Mouse (Mus musculus) midbrain, embryonic 11.5 days (tissue): ENCODE measurements around the gene Corin. TPM values are rescaled to one million over a fixed set of nuclear protein-coding genes. Genes with fewer than 3 reads are reported as not detected.

Experiments used
- ATAC-seq: fragments of 200-750 bp; cut with Nextera tagmentation; 2 replicates; pipeline ENCODE4 v1.8.0; 2017; ENCODE audit warnings: moderate TSS enrichment, moderate library complexity; ENCODE audit not compliant: low FRiP score
- DNase-seq: peaks from one replicate; pipeline ENCODE4 v3.0.0; 2015; ENCODE audit warnings: low spot score; ENCODE audit errors: missing footprints
- H3K27ac ChIP-seq: fragments of 300-500 bp; sonication (generic); 2 replicates; pipeline ENCODE4 v1.5.1; 2014; ENCODE audit warnings: low read depth, low read length
- H3K27me3 ChIP-seq: fragments of 300-500 bp; sonication (generic); 2 replicates; pipeline ENCODE4 v1.6.1; 2014; ENCODE audit warnings: mild to moderate bottlenecking, low read length, moderate library complexity, mixed read lengths; ENCODE audit not compliant: control insufficient read depth, insufficient read depth
- H3K36me3 ChIP-seq: fragments of 300-500 bp; sonication (generic); 2 replicates; pipeline ENCODE4 v1.6.1; 2014; ENCODE audit warnings: mild to moderate bottlenecking, low read length, moderate library complexity, mixed read lengths; ENCODE audit not compliant: control insufficient read depth, insufficient read depth
- H3K4me1 ChIP-seq: fragments of 300-500 bp; sonication (generic); 2 replicates; pipeline ENCODE4 v1.6.1; 2014; ENCODE audit warnings: low read length; ENCODE audit not compliant: control insufficient read depth, insufficient read depth
- H3K4me2 ChIP-seq: fragments of 300-500 bp; sonication (generic); 2 replicates; pipeline ENCODE4 v1.6.1; 2014; ENCODE audit warnings: mild to moderate bottlenecking, moderate library complexity
- H3K4me3 ChIP-seq: fragments of 300-500 bp; sonication (generic); 2 replicates; pipeline ENCODE4 v1.5.1; 2014; ENCODE audit warnings: low read depth, low read length
- H3K9ac ChIP-seq: fragments of 300-500 bp; sonication (generic); 2 replicates; pipeline ENCODE4 v1.6.1; 2014; ENCODE audit warnings: low read length
- H3K9me3 ChIP-seq: fragments of 300-500 bp; sonication (generic); 2 replicates; pipeline ENCODE4 v1.6.1; 2016; ENCODE audit warnings: low read length; ENCODE audit not compliant: control insufficient read depth
- WGBS: fragments of 180-500 bp; shearing (Covaris S2); extraction: QIAGEN DNeasy Blood & Tissue Kit; methylation state at CpG from one replicate; pipeline ENCODE4 v1.1.7; 2014; 5-methylcytosine and 5-hydroxymethylcytosine counted together
- polyA plus RNA-seq: library from polyadenylated mRNA; unstranded; fragments of >200 nt; fragmentation: Nextera tagmentation; extraction: Ambion mirVana; gene quantifications from 2 replicates; pipeline ENCODE4 v1.2.1, GENCODE M21; 2014

Gene Corin
- polyA plus RNA-seq, 1 experiment from 2014 or later: 7.8 TPM

DNA sequence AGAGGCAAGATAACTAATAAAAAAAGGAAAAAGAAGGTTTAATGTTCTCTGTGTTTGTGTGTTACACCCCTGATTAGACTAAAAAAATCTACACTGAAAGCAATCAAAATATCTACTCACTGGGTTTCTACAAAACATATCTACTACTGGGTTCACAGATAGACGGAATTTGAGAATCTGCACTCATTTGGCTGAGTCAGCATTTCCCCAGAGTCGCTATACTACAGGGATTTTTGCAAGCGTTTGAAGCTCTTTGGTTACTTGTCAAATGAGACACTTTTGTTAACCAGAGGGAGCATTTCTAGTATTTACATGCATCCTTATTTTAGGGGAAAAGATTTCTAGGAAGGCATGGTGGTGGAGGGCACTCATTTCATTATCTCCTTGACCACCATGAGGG is 136.3 kb downstream of the Corin start:
- H3K27me3 ChIP-seq: no peaks in the 10 kb centered on the region
- no peak overlapping the region for H3K4me2 ChIP-seq
- H3K4me1 ChIP-seq: no peaks in the 10 kb centered on the region
- no peaks in the 10 kb centered on the region for H3K36me3 ChIP-seq
- DNase-seq: no peak
- no peak overlapping the region for H3K4me3 ChIP-seq
- H3K27ac ChIP-seq: no peak overlapping the region
- no peak for ATAC-seq
- 93% methylated on average over 3 of the region's 3 CpGs for WGBS
- H3K9ac ChIP-seq: no peak overlapping the region
- H3K9me3 ChIP-seq: no peaks in the 10 kb centered on the region

DNA sequence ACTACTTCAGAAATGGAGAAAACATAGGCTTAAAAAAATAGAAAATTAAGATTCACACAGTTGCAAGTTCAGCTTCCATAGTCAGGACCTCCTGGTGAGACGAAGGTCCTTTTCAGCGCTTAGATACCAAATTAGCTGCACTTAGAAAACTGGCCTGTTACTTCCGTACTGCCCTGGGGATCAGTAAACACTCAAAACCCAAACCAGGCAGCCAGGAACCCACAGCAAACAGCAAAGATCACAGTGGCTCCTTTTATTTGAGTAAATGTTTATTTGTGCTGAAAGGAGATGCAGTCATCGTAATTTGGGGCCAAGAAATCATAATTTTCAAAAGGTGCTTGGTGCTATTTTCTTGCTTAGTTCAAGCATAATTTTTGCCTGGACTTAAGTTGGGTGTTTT is 138.5 kb downstream of the Corin start:
- Histone ChIP-seq H3K9me3 (no peaks in the 10 kb centered on the region), H3K36me3 (no peaks in the 10 kb centered on the region), H3K4me2 (no peak overlapping the region), H3K4me1 (no peaks in the 10 kb centered on the region), H3K9ac (no peak overlapping the region), H3K27me3 (no peaks in the 10 kb centered on the region), H3K4me3 (no peak overlapping the region), H3K27ac (no peak overlapping the region)
- 78% methylated on average over 4 of the region's 4 CpGs for WGBS
- no peak for DNase-seq
- ATAC-seq: no peak

DNA sequence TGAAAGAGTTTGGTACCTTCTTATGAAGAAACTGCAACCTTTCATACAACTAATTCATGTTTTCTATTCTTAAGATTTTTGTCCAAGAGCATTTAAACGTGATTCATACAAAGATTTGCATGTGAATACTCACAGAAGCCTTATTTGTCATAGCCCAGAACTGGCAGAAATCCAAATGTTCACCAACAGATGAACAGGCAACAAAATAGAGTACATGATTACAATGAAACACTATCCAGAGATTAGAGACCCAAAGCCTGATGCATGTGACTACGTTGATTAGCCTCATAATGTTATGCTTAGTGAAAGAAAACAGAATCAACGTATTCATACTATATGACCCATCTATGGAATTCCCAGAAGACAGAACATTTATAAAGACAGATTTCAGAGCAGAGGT is 140.4 kb downstream of the Corin start:
- no peak for DNase-seq
- Histone ChIP-seq H3K9me3 (no peaks in the 10 kb centered on the region), H3K4me1 (no peaks in the 10 kb centered on the region), H3K4me3 (no peak overlapping the region), H3K36me3 (no peaks in the 10 kb centered on the region), H3K27ac (no peak overlapping the region), H3K9ac (no peak overlapping the region), H3K27me3 (no peaks in the 10 kb centered on the region), H3K4me2 (no peak overlapping the region)
- WGBS: 88% methylated on average over 3 of the region's 3 CpGs
- ATAC-seq: no peak

DNA sequence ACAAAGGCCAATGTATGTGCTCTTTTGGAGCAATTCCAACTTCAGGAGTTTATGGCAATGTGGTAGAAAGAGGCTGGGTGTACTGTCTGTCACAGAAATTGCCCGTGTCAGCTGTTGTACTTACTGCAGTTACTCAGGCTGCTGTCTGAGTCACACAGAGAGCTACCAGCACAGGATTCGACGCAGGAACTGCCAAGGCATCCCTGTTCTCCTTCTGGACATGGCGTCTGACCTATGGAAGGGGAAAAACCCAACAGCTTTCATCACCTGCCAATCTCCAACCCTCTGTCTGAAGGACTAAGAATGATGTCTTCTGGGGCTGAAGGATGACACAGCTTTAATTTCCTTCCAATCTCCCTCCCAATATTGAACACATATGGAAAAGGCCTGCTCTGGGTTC is 150.5 kb downstream of the Corin start:
- no peak overlapping the region for H3K4me2 ChIP-seq
- H3K27me3 ChIP-seq: no peaks in the 10 kb centered on the region
- WGBS: 86% methylated on average over 4 of the region's 4 CpGs
- H3K27ac ChIP-seq: no peak overlapping the region
- no peaks in the 10 kb centered on the region for H3K4me1 ChIP-seq
- H3K9ac ChIP-seq: no peak overlapping the region
- ATAC-seq (no peak), DNase-seq (no peak)
- H3K4me3 ChIP-seq: no peak overlapping the region
- no peaks in the 10 kb centered on the region for H3K9me3 ChIP-seq
- no peaks in the 10 kb centered on the region for H3K36me3 ChIP-seq

DNA sequence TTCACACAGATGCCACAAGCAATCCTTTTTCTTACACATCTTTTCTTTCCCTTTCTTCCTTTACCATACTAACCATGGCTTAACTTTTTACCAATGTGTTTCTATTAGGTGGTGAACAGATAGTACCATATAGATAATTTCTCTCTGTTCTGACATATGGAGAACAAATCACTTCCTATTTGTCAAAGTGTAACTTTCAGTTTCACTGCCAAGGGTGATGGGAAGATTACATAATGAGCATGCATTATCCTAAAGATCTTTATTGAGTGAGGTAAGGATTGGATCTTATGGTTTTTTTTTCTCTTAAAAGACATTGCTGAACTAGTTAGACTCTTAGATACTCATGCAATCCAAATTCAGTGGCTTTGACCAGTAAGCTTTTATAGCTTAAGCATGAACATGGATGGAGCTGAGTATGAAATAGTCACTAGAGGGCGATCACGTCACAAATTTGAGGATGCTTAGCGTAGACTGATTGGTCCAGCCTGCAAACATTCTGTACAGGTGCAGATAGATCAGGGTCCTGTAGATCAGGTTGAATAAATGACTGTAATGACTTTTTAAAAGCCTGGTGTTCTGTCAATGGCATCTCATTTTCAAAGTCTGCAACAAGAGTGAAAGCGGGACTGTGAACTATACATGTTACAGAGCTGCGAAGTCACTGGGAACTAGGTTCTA is 154.1 kb downstream of the Corin start:
- peak; percentile 88 for DNase-seq
- no peaks in the 10 kb centered on the region for H3K27me3 ChIP-seq
- no peaks in the 10 kb centered on the region for H3K9me3 ChIP-seq
- no peaks in the 10 kb centered on the region for H3K36me3 ChIP-seq
- H3K4me2 ChIP-seq: no peak overlapping the region
- H3K4me1 ChIP-seq: no peaks in the 10 kb centered on the region
- WGBS: 32% methylated on average over 5 of the region's 5 CpGs
- H3K9ac ChIP-seq: no peak overlapping the region
- no peak overlapping the region for H3K4me3 ChIP-seq
- ATAC-seq: peak; percentile 86
- no peak overlapping the region for H3K27ac ChIP-seq

DNA sequence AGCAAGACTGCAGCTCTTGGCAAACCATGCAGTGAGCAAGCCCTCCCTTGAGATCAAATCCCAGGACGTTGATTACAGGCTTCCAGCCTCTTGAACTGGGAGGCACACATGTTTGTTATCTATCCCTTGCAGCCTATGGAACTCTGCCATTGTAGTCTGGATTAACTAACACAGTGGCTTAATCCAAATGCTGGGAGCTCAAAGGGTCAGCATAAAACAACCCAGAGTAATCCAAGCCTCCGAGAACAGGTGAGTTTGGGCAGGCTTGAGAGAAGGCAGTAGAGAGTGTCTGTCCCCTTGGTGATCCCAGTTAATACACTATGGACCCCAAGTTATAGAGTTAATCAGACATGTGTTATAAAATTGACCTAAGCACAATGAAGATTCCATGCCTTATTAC is 155.7 kb downstream of the Corin start:
- no peak overlapping the region for H3K27ac ChIP-seq
- H3K9ac ChIP-seq: no peak overlapping the region
- ATAC-seq: no peak
- H3K4me2 ChIP-seq: no peak overlapping the region
- no peaks in the 10 kb centered on the region for H3K4me1 ChIP-seq
- H3K27me3 ChIP-seq: no peaks in the 10 kb centered on the region
- no peaks in the 10 kb centered on the region for H3K36me3 ChIP-seq
- WGBS: 59% methylated on average over 2 of the region's 2 CpGs
- peak; percentile 76 for DNase-seq
- H3K4me3 ChIP-seq: no peak overlapping the region
- H3K9me3 ChIP-seq: no peaks in the 10 kb centered on the region

DNA sequence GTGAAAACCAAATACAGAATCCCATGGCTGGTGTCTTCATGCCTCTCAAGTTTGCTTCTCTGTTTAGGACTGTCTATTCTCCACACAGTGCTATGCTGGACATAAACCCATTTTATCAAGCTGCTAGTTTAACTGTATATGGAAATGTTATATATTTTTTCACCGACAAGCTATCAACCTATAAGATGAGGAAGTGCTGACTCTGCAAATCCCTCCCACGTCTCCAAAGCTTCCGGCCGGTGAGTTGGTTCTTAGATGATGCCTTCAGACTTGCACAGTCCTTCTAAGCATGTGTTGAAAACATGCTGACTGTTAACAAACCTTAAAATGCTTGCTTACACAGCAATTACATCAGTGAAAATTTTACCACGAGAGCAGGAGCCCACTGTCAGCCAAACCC is 168.4 kb downstream of the Corin start:
- 83% methylated on average over 5 of the region's 5 CpGs for WGBS

DNA sequence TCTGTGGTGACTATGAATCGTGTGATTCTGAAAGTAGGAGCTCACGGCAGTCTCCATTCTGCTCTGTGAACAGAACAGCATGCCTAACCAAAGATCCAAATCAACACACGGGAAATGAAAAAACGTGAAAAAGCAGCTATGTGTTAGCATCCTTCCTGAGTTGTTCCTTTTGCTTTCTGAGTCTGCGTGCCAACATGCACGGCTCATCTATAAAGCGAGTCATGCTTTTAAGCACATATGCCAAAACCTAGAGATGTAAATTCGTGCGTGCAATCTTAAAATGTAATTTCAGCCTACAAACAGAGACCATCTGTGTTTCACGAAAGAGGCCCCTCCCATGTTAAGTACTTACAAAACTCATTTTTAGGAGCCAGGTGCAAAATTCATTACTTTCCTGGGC is 171.4 kb downstream of the Corin start:
- Histone ChIP-seq H3K4me3 (no peak overlapping the region), H3K27me3 (no peaks in the 10 kb centered on the region), H3K4me2 (no peak overlapping the region), H3K4me1 (peaks cover 8% of the 10 kb centered on the region), H3K27ac (no peak overlapping the region), H3K9ac (no peak overlapping the region), H3K9me3 (no peaks in the 10 kb centered on the region), H3K36me3 (no peaks in the 10 kb centered on the region)
- WGBS: 94% methylated on average over 10 of the region's 10 CpGs
- ATAC-seq (no peak), DNase-seq (no peak)

More for the DNA sequence above, 168.4 kb downstream of the Corin start:
- Histone ChIP-seq H3K4me3 (no peak overlapping the region), H3K9me3 (no peaks in the 10 kb centered on the region), H3K36me3 (no peaks in the 10 kb centered on the region), H3K27me3 (no peaks in the 10 kb centered on the region), H3K27ac (no peak overlapping the region), H3K4me2 (no peak overlapping the region), H3K4me1 (peaks cover 6% of the 10 kb centered on the region), H3K9ac (no peak overlapping the region)
- ATAC-seq: no peak
- no peak for DNase-seq

DNA sequence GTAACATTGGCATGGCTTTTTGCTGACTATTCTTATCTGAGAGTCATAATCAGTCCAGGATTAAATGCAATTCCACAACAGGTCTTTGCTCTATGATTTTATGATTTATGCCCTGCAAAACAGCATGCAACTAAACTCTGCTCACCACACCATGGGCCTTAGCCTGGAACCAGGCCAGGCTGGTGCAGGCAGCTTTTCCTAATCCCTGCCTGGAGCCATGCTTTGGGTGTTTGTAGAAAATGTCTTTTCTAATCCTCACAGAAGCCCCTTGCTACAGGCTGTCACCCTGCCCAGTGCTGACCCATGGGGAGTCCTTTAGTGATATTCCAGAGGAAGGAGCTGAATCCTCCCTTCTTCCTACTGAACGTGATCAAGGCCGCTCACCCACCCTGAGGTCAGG is 173.1 kb downstream of the Corin start:
- peaks cover 8% of the 10 kb centered on the region for H3K4me1 ChIP-seq
- no peaks in the 10 kb centered on the region for H3K9me3 ChIP-seq
- no peaks in the 10 kb centered on the region for H3K36me3 ChIP-seq
- no peaks in the 10 kb centered on the region for H3K27me3 ChIP-seq
- H3K9ac ChIP-seq: no peak overlapping the region
- no peak overlapping the region for H3K27ac ChIP-seq
- 62% methylated on average over 2 of the region's 2 CpGs for WGBS
- ATAC-seq (no peak), DNase-seq (no peak)
- no peak overlapping the region for H3K4me3 ChIP-seq
- H3K4me2 ChIP-seq: no peak overlapping the region
